Mouse (Mus musculus) ES-Bruce4 (cell line): ENCODE results near the gene Fam169b.
"Not testable (repeated sequence)": the region's sequence is repeated elsewhere in the genome, so short reads cannot be mapped to it uniquely, and the experiment has no call there.

ENCODE experiments used
- CTCF ChIP-seq: IDR thresholded peaks from one replicate; pipeline ENCODE4 v1.8.1; 2011; ENCODE audit warnings: low read depth, low read length
- POLR2A ChIP-seq: IDR thresholded peaks from one replicate; pipeline ENCODE4 v1.8.1; 2011; ENCODE audit warnings: low read length; ENCODE audit not compliant: insufficient read depth

DNA sequence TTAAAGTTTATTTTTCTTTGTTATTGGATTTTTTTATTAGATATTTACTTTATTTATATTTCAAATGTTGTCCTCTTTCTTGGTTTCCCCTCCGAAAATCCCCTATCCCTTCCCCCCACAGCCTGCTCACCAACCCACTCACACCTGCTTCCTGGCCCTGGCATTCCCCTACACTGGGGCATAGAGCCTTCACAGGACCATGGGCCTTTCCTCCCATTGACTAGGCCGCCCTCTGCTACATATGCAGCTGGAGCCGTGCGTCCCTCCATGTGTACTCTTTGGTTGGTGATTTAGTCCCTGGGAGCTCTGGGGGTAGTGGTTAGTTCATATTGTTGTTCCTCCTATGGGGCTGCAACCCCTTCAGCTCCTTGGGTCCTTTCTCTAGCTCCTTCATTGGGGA is 14.4 kb downstream of the Fam169b start:
- TF ChIP-seq CTCF, POLR2A: not testable (repeated sequence)
